Mouse (Mus musculus) right cerebral cortex, postnatal 4 days (tissue): ENCODE results near the gene Usp13.

Experiments
- DNase-seq: peaks from one replicate; pipeline ENCODE4 v3.0.0-alpha.2; 2022

Usp13 gene

DNA sequence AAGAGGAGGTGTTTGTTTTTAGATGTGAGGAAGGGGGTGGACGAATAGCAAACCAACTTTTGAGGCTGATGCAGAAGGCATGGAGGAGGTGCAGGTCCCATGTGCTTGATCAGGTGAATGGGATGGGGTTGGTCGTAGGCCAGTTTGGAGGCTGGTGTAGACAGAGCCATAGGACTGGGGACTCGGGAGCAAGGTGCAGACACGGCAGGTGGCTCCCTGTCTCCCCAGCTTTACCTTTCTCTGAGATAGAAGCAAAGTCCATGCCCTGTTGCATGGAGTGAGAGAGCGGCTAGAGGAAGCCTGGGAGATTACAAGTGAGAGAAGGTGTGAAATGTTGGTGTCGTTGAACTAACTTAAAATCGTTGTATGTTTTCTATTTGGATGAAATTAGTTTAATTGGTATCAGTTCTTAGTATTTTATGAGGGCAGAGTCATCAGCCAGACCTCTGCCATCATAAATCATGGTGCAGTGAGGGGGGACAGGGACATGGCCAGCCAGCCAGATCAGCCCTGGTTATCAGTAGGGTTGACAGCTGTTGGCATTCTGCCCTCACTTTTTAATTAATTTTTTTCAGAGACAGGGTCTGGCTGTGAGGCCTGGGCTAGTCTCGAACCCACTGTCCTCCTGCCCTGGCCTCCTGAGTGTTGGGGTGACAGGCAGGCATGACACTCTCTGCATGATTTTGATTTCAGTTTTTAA, 122.6 kb downstream of the Usp13 start:
- no peak for DNase-seq

- DNase-seq, result no peak
These were observed 130.1 kb downstream of the Usp13 start for GRCm38 (mm10) chr3:32947486-32947885.

- no peak for DNase-seq
These were observed 134.0 kb downstream of the Usp13 start for GRCm38 (mm10) chr3:32951382-32951781.

DNA sequence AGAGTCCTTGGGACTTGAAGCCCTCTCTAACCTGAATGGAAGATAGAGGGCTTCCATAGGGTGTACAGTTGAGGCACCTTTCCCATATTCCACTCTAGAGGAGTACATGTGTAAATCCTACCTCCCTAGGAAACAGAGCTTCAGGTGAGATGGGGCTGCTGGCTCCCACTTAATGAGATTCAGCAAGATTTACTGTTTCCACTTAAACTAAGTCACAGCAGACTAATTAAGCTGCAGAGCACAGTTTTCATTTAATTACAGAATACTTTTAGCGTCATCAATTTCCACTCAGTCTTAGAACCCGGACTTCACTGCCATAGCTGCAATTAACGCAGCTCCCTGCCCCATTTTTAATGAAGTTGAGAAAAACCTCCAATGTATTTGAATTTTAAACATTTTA, 144.1 kb downstream of the Usp13 start:
- DNase-seq, result no peak

DNA sequence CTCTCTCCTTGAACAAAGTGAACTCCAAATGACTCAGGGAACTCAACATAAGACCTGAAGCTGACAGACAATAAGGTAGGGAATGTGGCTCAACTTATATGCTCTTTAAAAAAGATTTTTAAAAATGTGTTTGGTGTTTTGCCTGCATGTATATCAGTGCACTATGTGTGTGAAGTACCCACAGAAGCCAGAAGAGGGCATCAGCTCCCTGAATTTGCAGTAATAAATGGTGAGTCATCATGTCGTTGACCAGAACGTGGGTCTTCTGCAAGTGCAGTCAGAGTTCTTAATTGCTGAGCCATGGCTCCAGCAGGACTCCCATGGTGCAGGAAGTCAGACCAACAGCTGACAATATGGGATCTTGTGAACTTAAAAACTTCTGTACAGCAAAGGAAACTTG, 148.2 kb downstream of the Usp13 start:
- peak; percentile 20 for DNase-seq

DNA sequence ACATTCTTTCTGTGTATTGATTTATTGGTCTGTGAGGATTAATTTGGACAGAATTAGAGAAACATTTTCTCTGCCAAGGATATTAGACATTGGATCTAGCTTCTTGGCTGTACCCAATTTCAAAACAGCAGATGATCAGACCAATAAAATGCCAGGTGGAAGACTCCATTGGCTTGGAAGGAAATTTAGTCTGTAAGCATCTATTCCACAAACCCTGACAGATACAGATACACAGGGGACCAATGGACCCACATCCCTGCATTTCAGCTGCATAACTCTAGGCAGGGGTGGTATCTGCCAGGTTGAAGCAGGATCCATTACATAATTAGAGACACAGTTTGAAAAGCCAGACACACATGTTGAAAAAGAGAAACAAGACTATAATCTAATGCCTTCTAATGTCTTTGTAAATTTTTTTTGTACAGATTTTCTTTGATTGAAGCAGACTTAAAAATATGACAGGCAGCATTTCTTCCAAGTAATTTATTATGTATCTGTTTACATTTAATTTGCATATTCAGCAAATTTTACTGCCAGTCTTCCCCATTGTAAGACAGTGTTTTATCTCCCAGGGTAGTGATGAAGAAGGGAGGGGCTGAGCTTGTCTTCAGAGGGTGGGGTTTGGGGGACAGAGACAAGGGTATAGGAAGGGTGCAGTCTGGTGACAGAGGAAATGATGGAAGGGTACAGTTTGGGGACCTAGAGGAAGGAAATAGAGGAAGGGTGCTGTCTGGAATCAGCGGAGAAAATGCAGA, 151.5 kb downstream of the Usp13 start:
- DNase-seq, result no peak

GRCm38 (mm10) chr3:32970257-32970656, 152.9 kb downstream of the Usp13 start:
- DNase-seq, result no peak

DNA sequence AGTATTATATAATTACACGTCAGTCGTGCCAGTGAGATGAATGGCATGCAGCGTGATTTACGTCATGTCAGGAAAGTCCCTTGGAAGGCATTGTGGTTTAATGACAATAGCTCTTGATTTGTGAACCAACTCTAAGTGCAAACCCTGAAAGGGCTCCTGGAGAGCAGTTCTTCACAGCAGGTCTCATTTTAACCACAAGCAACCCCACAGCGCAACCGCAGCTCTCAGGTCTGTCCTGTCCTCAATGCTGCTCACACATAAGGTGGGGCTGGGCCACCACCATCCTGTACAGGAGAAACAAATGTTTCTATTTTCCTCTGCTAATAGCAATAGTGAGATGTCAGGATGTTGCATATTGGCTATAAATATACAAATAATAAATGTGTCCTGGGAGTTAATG, 161.9 kb downstream of the Usp13 start:
- no peak for DNase-seq

GRCm38 (mm10) chr3:32979981-32980380, 162.6 kb downstream of the Usp13 start:
- DNase-seq, result no peak

- DNase-seq, result no peak
These were observed 167.8 kb downstream of the Usp13 start for GRCm38 (mm10) chr3:32985141-32985540.
